Mouse (Mus musculus) left cerebral cortex, adult 8-10 months (tissue): ENCODE results near the gene Pick1. TPM values are rescaled to one million over a fixed set of nuclear protein-coding genes. Genes with fewer than 3 reads are reported as not detected.

Experiments used
- DNase-seq, 2 experiments: peaks; one replicate each; pipeline ENCODE4 v3.0.0; 2022; ENCODE audit warnings: low spot score in 2 of 2
- total RNA-seq, 4 experiments: library from RNA; stranded (reverse); gene quantifications; 2 replicates each; pipeline ENCODE4 v1.2.4; 2022

Pick1 gene
- total RNA-seq, 4 experiments from 2014 or later = 47.2 to 56.8 (median 52.7) TPM

GRCm38 (mm10) chr15:79268521-79268920 lies 39.5 kb downstream of the Pick1 start:
- DNase-seq = no peak

GRCm38 (mm10) chr15:79270317-79271123 lies 41.5 kb downstream of the Pick1 start:
- no peak for DNase-seq

- DNase-seq = no peak
Observed at GRCm38 (mm10) chr15:79271124-79271746, 42.3 kb downstream of the Pick1 start.

GRCm38 (mm10) chr15:79273020-79273419 lies 44.0 kb downstream of the Pick1 start:
- no peak for DNase-seq

GRCm38 (mm10) chr15:79277728-79278127 lies 48.8 kb downstream of the Pick1 start:
- no peak for DNase-seq

- no peak for DNase-seq
Observed at GRCm38 (mm10) chr15:79280209-79280608, 51.2 kb downstream of the Pick1 start.

GRCm38 (mm10) chr15:79280850-79281249 lies 51.9 kb downstream of the Pick1 start:
- DNase-seq = no peak

GRCm38 (mm10) chr15:79281389-79281788 lies 52.4 kb downstream of the Pick1 start:
- DNase-seq = no peak

- DNase-seq = no peak
Observed at GRCm38 (mm10) chr15:79282434-79282833, 53.5 kb downstream of the Pick1 start.

- DNase-seq = no peak
Observed at GRCm38 (mm10) chr15:79283371-79283770, 54.4 kb downstream of the Pick1 start.

- DNase-seq = no peak
Observed at GRCm38 (mm10) chr15:79285399-79285798, 56.4 kb downstream of the Pick1 start, which contains the start of gene Baiap2l2. Gene Baiap2l2 (minus strand): TSS chr15:79285537.

- DNase-seq = no peak
Observed at GRCm38 (mm10) chr15:79286141-79286540, 57.2 kb downstream of the Pick1 start.

- no peak for DNase-seq
Observed at GRCm38 (mm10) chr15:79287091-79287490, 58.1 kb downstream of the Pick1 start.

- no peak for DNase-seq
Observed at GRCm38 (mm10) chr15:79288387-79288786, 59.4 kb downstream of the Pick1 start.

- no peak for DNase-seq
Observed at GRCm38 (mm10) chr15:79289441-79289840, 60.5 kb downstream of the Pick1 start.

GRCm38 (mm10) chr15:79290340-79290739 lies 61.4 kb downstream of the Pick1 start:
- no peak for DNase-seq

GRCm38 (mm10) chr15:79292779-79293178 lies 63.8 kb downstream of the Pick1 start:
- no peak for DNase-seq

GRCm38 (mm10) chr15:79298553-79298952 lies 69.6 kb downstream of the Pick1 start:
- DNase-seq = no peak

Other genes starting within 250 kb of the Pick1 start
- 10 to 100 TPM; 84.9 to 94.2 (median 89.5) TPM for gene H1f0, start 200.7 kb upstream of the Pick1 start, total RNA-seq
- under 1 TPM in 3 of 4 experiments, not detected in 1; 0.30 to 0.72 (median 0.37) TPM for gene Galr3, start 187.3 kb upstream of the Pick1 start, total RNA-seq
- 10 to 100 TPM; 16.5 to 20.1 (median 18.4) TPM for gene Ankrd54, start 166.3 kb upstream of the Pick1 start, total RNA-seq
- gene Eif3l, start 154.0 kb upstream of the Pick1 start, total RNA-seq = 10 to 100 TPM; 73.8 to 77.0 (median 75.3) TPM
- gene Micall1, start 120.3 kb upstream of the Pick1 start, total RNA-seq = 10 to 100 TPM; 28.9 to 32.0 (median 30.4) TPM
- 100 to 1,000 TPM in 2 of 4 experiments, 10 to 100 TPM in 2; 83.7 to 108 (median 99.6) TPM for gene Polr2f, start 88.2 kb upstream of the Pick1 start, total RNA-seq
- gene 1700088E04Rik, start 87.9 kb upstream of the Pick1 start, total RNA-seq = 10 to 100 TPM; 10.1 to 14.4 (median 11.3) TPM
- 10 to 100 TPM; 30.5 to 36.3 (median 32.6) TPM for gene Sox10, start 63.9 kb upstream of the Pick1 start, total RNA-seq
- 1 to 10 TPM in 1 of 4 experiments, under 1 TPM in 3; 0.18 to 1.2 (median 0.63) TPM for gene Gm49486, start 218 bp downstream of the Pick1 start, total RNA-seq
- gene Slc16a8, start 25.6 kb downstream of the Pick1 start, total RNA-seq = under 1 TPM in 3 of 4 experiments, not detected in 1; 0.53 to 0.91 (median 0.57) TPM
- 10 to 100 TPM in 3 of 4 experiments, 1 to 10 TPM in 1; 3.1 to 14.2 (median 11.4) TPM for gene Baiap2l2, start 56.4 kb downstream of the Pick1 start, total RNA-seq
- 10 to 100 TPM; 21.4 to 24.1 (median 22.8) TPM for gene Pla2g6, start 99.2 kb downstream of the Pick1 start, total RNA-seq
- gene Maff, start 117.4 kb downstream of the Pick1 start, total RNA-seq = 1 to 10 TPM; 1.2 to 3.8 (median 1.5) TPM
- gene Tmem184b, start 174.4 kb downstream of the Pick1 start, total RNA-seq = 10 to 100 TPM; 69.7 to 89.8 (median 75.6) TPM
- 100 to 1,000 TPM; 146 to 162 (median 152) TPM for gene Csnk1e, start 226.4 kb downstream of the Pick1 start, total RNA-seq